Mouse (Mus musculus) myocyte (in vitro differentiated cells): Measurements from ENCODE around the gene Emc3. TPM values are rescaled to one million over a fixed set of nuclear protein-coding genes. Genes with fewer than 3 reads are reported as not detected.

ENCODE experiments used
- H3K27me3 ChIP-seq: one replicate; pipeline ENCODE4 v1.6.1; 2011; ENCODE audit not compliant: control insufficient read depth, insufficient read depth, insufficient read length
- H3K36me3 ChIP-seq: one replicate; pipeline ENCODE4 v1.6.1; 2011; ENCODE audit not compliant: control insufficient read depth, insufficient read depth
- H3K4me2 ChIP-seq: one replicate; pipeline ENCODE4 v1.6.1; 2011; ENCODE audit warnings: low read depth, control low read depth
- H3K4me3 ChIP-seq: one replicate; pipeline ENCODE4 v1.5.1; 2011; ENCODE audit warnings: mild to moderate bottlenecking, control low read depth, moderate library complexity
- H3K79me2 ChIP-seq: one replicate; pipeline ENCODE4 v1.6.1; 2011; ENCODE audit not compliant: control insufficient read depth, insufficient read depth
- H3ac ChIP-seq: one replicate; pipeline ENCODE4 v1.6.1; 2011; ENCODE audit not compliant: control insufficient read depth, insufficient read length
- CEBPB ChIP-seq: IDR thresholded peaks from 2 replicates; pipeline ENCODE4 v1.6.1; 2011; ENCODE audit warnings: mild to moderate bottlenecking, moderate library complexity; ENCODE audit not compliant: poor library complexity, insufficient read depth, severe bottlenecking
- E2F4 ChIP-seq: IDR thresholded peaks from one replicate; pipeline ENCODE4 v1.6.1; 2011; ENCODE audit warnings: mild to moderate bottlenecking, control low read depth, moderate library complexity; ENCODE audit not compliant: insufficient read depth
- MAX ChIP-seq: IDR thresholded peaks from one replicate; pipeline ENCODE4 v1.6.1; 2011; ENCODE audit warnings: low read depth, mild to moderate bottlenecking, control low read depth
- MYOD1 ChIP-seq, 3 experiments: IDR thresholded peaks; one replicate each; pipeline ENCODE4 v1.6.1; 2011; ENCODE audit warnings: control low read depth in 2 of 3, low read depth in 2 of 3, mild to moderate bottlenecking in 2 of 3, moderate library complexity in 1 of 3; ENCODE audit not compliant: insufficient read length in 2 of 3, control insufficient read depth in 1 of 3
- MYOG ChIP-seq, 3 experiments: IDR thresholded peaks; one replicate each; pipeline ENCODE4 v1.6.1; 2011; ENCODE audit warnings: control low read depth in 2 of 3, low read depth in 2 of 3, mild to moderate bottlenecking in 2 of 3; ENCODE audit not compliant: insufficient read length in 2 of 3, control insufficient read depth in 1 of 3, insufficient read depth in 1 of 3
- POLR2A ChIP-seq: IDR thresholded peaks from one replicate; pipeline ENCODE4 v1.6.1; 2011; ENCODE audit warnings: low read depth, mild to moderate bottlenecking, control low read depth, moderate library complexity; ENCODE audit not compliant: insufficient read length
- POLR2AphosphoS2 ChIP-seq: IDR thresholded peaks from one replicate; pipeline ENCODE4 v1.6.1; 2011; ENCODE audit warnings: low read depth, control low read depth; ENCODE audit not compliant: insufficient read length
- REST ChIP-seq: IDR thresholded peaks from one replicate; pipeline ENCODE4 v1.6.1; 2011; ENCODE audit warnings: mild to moderate bottlenecking, control low read depth, moderate library complexity; ENCODE audit not compliant: insufficient read depth, insufficient read length
- SRF ChIP-seq: IDR thresholded peaks from one replicate; pipeline ENCODE4 v1.6.1; 2011; ENCODE audit warnings: low read depth; ENCODE audit not compliant: control insufficient read depth, insufficient read length
- TCF12 ChIP-seq: IDR thresholded peaks from one replicate; pipeline ENCODE4 v1.6.1; 2011; ENCODE audit warnings: mild to moderate bottlenecking, control low read depth; ENCODE audit not compliant: poor library complexity, insufficient read depth, severe bottlenecking
- TCF3 ChIP-seq: IDR thresholded peaks from one replicate; pipeline ENCODE4 v1.6.1; 2011; ENCODE audit warnings: low read depth, control low read depth; ENCODE audit not compliant: insufficient read length
- USF1 ChIP-seq: IDR thresholded peaks from one replicate; pipeline ENCODE4 v1.6.1; 2011; ENCODE audit warnings: low read depth, mild to moderate bottlenecking, control low read depth, moderate library complexity
- polyA plus RNA-seq: library from polyadenylated mRNA; unstranded; fragments of >200 nt; fragmentation: generic; extraction: Trizol; gene quantifications from one replicate; pipeline ENCODE4 v1.2.1, GENCODE M21; 2012; ENCODE audit warnings: missing spikeins

The Emc3 gene
- polyA plus RNA-seq, 1 experiment, result 86.5 TPM

- no peak overlapping the region for H3ac ChIP-seq
- H3K27me3 ChIP-seq, result no peaks in the 10 kb centered on the region
- H3K4me3 ChIP-seq, result no peak overlapping the region
- peak; percentile 91 for TF ChIP-seq TCF3
- peak in 2 of 3 experiments; percentile 99 for TF ChIP-seq MYOD1 (IDR thresholded peaks at IDR 0.05; ENCODE audit: control insufficient read depth in 1 of 3, insufficient read length in 2 of 3, low read depth in 2 of 3)
- TF ChIP-seq REST, result no peak
- no peak for TF ChIP-seq SRF
- TF ChIP-seq POLR2AphosphoS2, result no peak
- TF ChIP-seq E2F4, result no peak
- no peak for TF ChIP-seq MAX
- no peak for TF ChIP-seq USF1
- peak; percentile 41 for TF ChIP-seq TCF12
- peak; percentile 34 for TF ChIP-seq POLR2A
- peak; percentile 64 to 100 (median 97) for TF ChIP-seq MYOG (IDR thresholded peaks at IDR 0.05; ENCODE audit: control insufficient read depth in 1 of 3, insufficient read depth in 1 of 3, insufficient read length in 2 of 3, low read depth in 2 of 3)
- no peak for TF ChIP-seq CEBPB
- no peaks in the 10 kb centered on the region for H3K79me2 ChIP-seq
- peaks cover 20% of the 10 kb centered on the region for H3K36me3 ChIP-seq
- peak overlapping the region; percentile 73 for H3K4me2 ChIP-seq
Measured at GRCm38 (mm10) chr6:113508947-113509280, 22.5 kb downstream of the Emc3 start.

- TF ChIP-seq MAX, result no peak
- no peak for TF ChIP-seq USF1
- TF ChIP-seq MYOD1 (IDR thresholded peaks at IDR 0.05; ENCODE audit: control insufficient read depth in 1 of 3, insufficient read length in 2 of 3, low read depth in 2 of 3), result peak; percentile 93 to 97 (median 96)
- no peak for TF ChIP-seq REST
- TF ChIP-seq TCF3, result peak; percentile 65
- peak; percentile 7 for TF ChIP-seq TCF12
- peak; percentile 20 to 84 (median 27) for TF ChIP-seq MYOG (IDR thresholded peaks at IDR 0.05; ENCODE audit: control insufficient read depth in 1 of 3, insufficient read depth in 1 of 3, insufficient read length in 2 of 3, low read depth in 2 of 3)
- no peak for TF ChIP-seq CEBPB
- peak; percentile 13 for TF ChIP-seq SRF
- TF ChIP-seq POLR2A, result no peak
- TF ChIP-seq E2F4, result no peak
- no peak for TF ChIP-seq POLR2AphosphoS2
- H3K4me2 ChIP-seq, result peak overlapping the region; percentile 73
- no peaks in the 10 kb centered on the region for H3K79me2 ChIP-seq
- no peaks in the 10 kb centered on the region for H3K27me3 ChIP-seq
- no peak overlapping the region for H3ac ChIP-seq
- peaks cover 19% of the 10 kb centered on the region for H3K36me3 ChIP-seq
- no peak overlapping the region for H3K4me3 ChIP-seq
Measured at GRCm38 (mm10) chr6:113508272-113508946, 23.0 kb downstream of the Emc3 start.

GRCm38 (mm10) chr6:113507130-113507529 is 24.3 kb downstream of the Emc3 start:
- TF ChIP-seq SRF (no peak), MYOD1 (IDR thresholded peaks at IDR 0.05; ENCODE audit: control insufficient read depth in 1 of 3, insufficient read length in 2 of 3, low read depth in 2 of 3) (peak in 2 of 3 experiments; percentile 84 to 85), TCF12 (peak; percentile 6), CEBPB (no peak), REST (no peak), MYOG (IDR thresholded peaks at IDR 0.05; ENCODE audit: control insufficient read depth in 1 of 3, insufficient read depth in 1 of 3, insufficient read length in 2 of 3, low read depth in 2 of 3) (peak in 2 of 3 experiments; percentile 66 to 82), POLR2A (no peak)
- Histone ChIP-seq H3K79me2 (no peaks in the 10 kb centered on the region), H3K4me2 (no peak overlapping the region), H3K4me3 (no peak overlapping the region), H3K27me3 (no peaks in the 10 kb centered on the region), H3ac (no peak overlapping the region), H3K36me3 (peaks cover 7% of the 10 kb centered on the region)

- TF ChIP-seq POLR2AphosphoS2 (no peak), MAX (no peak), MYOD1 (IDR thresholded peaks at IDR 0.05; ENCODE audit: control insufficient read depth in 1 of 3, insufficient read length in 2 of 3, low read depth in 2 of 3) (peak in 2 of 3 experiments; percentile 65 to 66), MYOG (IDR thresholded peaks at IDR 0.05; ENCODE audit: control insufficient read depth in 1 of 3, insufficient read depth in 1 of 3, insufficient read length in 2 of 3, low read depth in 2 of 3) (peak in 2 of 3 experiments; percentile 6 to 83), USF1 (no peak), SRF (no peak), TCF3 (no peak), REST (no peak), CEBPB (no peak), E2F4 (no peak), POLR2A (no peak), TCF12 (no peak)
Measured at GRCm38 (mm10) chr6:113505689-113506088, 25.8 kb downstream of the Emc3 start.

More at GRCm38 (mm10) chr6:113505689-113506088, 25.8 kb downstream of the Emc3 start:
- H3K4me2 ChIP-seq, result no peak overlapping the region
- no peaks in the 10 kb centered on the region for H3K36me3 ChIP-seq
- H3K4me3 ChIP-seq, result no peak overlapping the region
- H3K79me2 ChIP-seq, result no peaks in the 10 kb centered on the region
- H3ac ChIP-seq, result no peak overlapping the region
- no peaks in the 10 kb centered on the region for H3K27me3 ChIP-seq
